Mouse (Mus musculus): Measurements from ENCODE around the gene Arhgdig.

The Arhgdig gene

DNA sequence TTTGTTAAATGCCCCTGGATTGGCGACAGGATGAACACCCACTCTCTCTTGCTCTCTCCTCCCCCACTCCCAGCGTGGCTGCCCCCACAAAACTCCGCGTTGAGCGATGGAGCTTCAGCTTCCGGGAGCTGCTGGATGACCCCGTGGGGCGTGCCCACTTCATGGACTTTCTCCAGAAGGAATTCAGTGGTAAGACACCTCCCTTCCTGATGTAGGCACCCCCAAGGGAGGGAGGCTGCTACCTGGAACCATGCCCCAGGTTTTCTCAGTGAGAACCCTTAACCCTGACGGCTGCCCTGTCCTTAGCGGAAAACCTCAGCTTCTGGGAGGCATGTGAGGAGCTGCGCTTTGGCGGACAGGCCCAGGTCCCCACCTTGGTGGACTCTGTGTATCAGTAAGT, at the start of gene Arhgdig:
Arhgdig (minus strand) TSS at position 101 of the 400 bp plus-strand sequence.
- DNase-seq = no peak

GRCm38 (mm10) chr17:26255313-26255712, 47.7 kb upstream of the Arhgdig start:
- no peak for DNase-seq

DNA sequence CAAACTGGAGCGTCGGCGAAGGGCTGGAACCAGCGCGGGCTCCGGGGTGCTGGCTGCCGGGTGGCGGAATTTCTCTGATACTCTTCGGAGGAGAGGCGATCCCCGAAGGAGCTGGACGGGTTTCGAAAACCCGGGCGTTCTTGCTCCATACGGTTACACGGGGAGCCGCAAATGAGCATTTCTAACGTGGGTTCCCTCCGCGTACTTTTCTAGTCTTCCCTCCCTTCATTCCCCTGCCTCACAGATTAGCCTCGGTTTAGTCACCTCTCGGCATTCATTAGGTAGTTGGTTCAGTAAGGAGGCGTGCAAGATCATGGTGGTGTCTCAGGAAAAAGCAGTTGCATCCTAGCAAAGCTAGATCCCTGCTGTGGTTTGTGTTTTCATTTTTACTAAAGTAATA, 45.8 kb upstream of the Arhgdig start:
- DNase-seq = no peak

GRCm38 (mm10) chr17:26252539-26253251, 45.1 kb upstream of the Arhgdig start, which contains the start of gene Luc7l:
Gene Luc7l (plus strand): TSS chr17:26252896.
- DNase-seq = peak; percentile 96

DNA sequence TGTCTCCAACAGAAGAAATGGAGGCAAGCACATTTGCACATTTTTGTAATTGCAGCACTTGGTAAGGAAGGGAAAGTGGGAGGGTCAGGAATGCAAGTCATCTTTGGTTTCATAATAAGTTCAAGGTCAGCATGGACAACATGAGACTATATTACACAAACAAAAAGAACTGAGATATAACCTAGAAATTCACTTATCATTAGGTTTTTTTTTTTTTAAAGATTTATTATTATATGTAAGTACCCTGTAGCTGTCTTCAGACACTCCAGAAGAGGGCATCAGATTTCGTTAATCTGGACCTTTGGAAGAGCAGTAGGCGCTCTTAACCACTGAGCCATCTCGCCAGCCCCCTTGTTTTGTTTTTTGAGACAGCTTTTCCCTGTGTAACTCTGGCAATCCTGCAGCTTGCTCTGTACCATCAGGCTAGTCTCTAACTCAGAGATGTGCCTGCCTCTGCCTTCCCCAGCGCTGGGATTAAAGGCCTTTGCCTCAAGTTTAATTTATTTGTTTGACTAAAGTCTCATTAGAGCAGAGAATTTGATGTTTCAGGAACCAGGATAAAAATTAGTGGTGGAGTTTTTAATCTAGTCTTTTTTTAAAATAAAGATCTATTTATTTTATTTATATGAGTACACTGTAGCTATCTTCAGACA, 44.4 kb upstream of the Arhgdig start:
- no peak for DNase-seq

GRCm38 (mm10) chr17:26244101-26244841, 36.7 kb upstream of the Arhgdig start, which contains the start of gene Fam234a:
Gene Fam234a (minus strand): TSS chr17:26244242.
- DNase-seq = peak; percentile 98

DNA sequence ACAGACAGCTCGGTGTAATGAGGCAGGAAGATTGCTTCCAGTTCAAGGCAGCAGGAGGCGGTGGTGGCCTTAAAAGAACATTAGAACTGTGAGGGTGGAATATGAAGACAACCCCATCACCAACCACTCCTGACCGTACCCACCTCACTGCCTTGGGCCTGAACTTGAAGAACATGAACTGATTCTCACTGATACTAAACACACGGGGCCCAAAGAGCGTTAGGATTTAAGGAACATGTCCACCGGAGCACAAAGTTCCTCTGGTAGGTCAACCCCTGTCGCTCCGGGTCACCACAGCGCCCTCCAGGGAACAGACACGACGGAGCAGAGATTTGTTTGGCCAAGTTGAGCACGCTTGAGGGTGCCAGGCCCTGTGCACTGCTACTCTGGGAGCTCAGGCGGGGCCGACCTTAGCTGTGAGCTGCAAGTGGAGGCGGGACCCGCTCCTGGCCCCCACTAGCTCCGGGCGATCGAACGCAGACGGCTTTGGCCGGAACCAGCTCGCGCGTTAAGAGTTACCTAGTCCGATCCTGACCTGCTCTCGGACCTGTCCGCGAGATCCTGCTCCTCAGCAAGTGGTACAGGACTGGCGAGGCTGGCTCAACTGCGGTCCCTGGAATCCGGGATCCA, 36.0 kb upstream of the Arhgdig start:
- peak; percentile 81 for DNase-seq

- DNase-seq = no peak
Measured at GRCm38 (mm10) chr17:26240990-26241389, 33.4 kb upstream of the Arhgdig start.

GRCm38 (mm10) chr17:26240120-26240790, 32.7 kb upstream of the Arhgdig start:
- DNase-seq = no peak

- DNase-seq = no peak
Measured at GRCm38 (mm10) chr17:26239551-26239950, 32.0 kb upstream of the Arhgdig start.

GRCm38 (mm10) chr17:26237667-26238066, 30.1 kb upstream of the Arhgdig start:
- DNase-seq = no peak

DNA sequence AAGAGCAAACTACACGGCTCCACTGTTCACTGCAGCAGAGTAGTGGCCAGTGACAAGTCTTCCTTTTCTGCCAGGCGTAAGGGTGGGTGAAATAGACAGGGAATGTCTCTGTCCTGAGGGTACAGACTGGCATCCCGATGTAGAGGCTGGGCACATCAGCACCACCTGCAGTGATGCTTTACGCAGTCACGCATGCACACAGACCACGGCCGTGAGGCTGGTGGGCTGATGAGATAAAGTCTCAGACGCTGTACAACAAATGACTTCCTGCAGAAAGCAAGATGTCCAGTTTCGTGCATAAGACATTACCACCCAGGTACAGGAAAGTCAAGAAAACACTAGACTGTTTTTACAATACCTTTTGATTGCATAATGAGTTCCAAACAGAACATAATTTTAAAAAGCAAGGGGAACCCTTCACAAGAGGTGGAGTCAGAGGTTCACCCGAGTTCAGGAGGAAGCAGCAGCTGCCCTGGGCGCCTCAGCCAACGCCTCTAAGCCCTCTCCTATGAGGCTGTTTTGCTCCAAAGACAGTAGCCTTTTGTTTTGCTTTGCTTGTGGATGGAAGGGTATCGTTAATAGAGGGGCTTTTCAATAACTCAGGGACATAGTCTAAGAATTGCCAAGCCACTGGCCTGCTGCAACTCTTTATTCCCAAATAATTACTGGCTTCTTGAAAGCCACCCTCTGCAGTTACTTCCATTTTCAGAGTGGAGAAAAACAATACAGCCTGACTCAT, 27.7 kb upstream of the Arhgdig start:
- no peak for DNase-seq

DNA sequence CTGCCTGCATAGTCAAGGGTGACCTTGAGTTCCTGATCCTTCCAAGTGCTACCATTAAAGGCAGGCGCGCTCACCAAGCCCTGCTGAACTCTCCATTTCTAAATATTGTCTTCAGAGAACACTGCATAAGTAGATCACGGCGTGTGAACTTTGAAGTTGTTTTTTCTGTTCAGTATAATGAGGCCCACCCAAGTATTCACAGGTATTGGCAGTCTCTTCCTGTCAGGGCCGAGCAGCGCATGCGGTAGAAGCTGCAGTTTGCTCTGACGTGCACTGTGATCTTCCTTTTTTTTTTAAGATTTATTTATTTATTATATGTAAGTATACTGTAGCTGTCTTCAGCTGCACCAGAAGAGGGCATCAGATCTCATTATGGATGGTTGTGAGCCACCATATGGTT, 26.8 kb upstream of the Arhgdig start:
- no peak for DNase-seq

- DNase-seq = no peak
Measured at GRCm38 (mm10) chr17:26232863-26233262, 25.3 kb upstream of the Arhgdig start.

- no peak for DNase-seq
Measured at GRCm38 (mm10) chr17:26231156-26231555, 23.6 kb upstream of the Arhgdig start.

DNA sequence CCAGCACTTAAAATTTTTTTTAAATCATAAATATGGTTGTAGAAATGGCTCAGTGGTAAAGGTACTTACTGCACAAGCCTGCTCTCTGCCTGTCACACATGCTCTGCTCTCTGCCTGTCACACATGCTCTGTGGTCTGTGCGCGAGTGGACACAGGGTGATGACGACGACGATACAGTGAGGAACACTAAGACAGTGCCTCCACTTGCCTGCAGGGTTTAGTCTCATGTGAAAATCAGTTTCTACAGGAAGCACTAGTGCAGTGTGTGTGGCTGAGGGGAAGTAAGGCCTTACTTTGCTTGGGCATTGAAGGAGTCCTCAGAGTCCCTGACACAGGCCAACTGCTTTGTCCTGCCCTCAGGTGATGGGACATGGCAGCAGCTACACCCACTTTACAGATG, 22.2 kb upstream of the Arhgdig start:
- no peak for DNase-seq

GRCm38 (mm10) chr17:26225150-26225549, 17.6 kb upstream of the Arhgdig start:
- peak; percentile 58 for DNase-seq

DNA sequence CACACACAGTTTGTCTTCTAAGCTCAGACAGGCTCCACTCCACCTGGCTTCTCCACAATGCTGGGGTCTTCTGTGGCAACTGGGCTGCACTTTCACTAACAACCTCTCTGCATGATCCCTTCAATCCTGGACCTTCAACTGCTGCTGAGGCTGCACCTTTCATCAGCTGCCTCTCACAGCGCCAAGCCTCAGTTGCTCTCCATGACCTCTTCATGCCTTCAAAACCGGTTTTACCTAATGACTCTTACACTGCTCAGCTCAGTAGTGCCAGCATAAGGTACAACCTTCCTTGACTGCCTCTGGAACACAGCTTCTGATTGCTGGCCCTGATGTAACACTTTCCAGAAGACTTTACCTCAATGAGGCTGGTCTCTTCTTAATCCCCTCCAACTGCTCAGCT, 13.9 kb upstream of the Arhgdig start:
- DNase-seq = no peak

- DNase-seq = no peak
Measured at GRCm38 (mm10) chr17:26212681-26213080, 5.1 kb upstream of the Arhgdig start.

GRCm38 (mm10) chr17:26212241-26212640, 4.7 kb upstream of the Arhgdig start:
- DNase-seq = no peak

- no peak for DNase-seq
Measured at GRCm38 (mm10) chr17:26206392-26206791, 1.2 kb downstream of the Arhgdig start.

GRCm38 (mm10) chr17:26204766-26205165, 2.8 kb downstream of the Arhgdig start:
- DNase-seq = no peak

Measured in kidney, postnatal 10 days (tissue).